Mouse (Mus musculus): ENCODE measurements around the gene Ccdc134.

The Ccdc134 gene

DNA sequence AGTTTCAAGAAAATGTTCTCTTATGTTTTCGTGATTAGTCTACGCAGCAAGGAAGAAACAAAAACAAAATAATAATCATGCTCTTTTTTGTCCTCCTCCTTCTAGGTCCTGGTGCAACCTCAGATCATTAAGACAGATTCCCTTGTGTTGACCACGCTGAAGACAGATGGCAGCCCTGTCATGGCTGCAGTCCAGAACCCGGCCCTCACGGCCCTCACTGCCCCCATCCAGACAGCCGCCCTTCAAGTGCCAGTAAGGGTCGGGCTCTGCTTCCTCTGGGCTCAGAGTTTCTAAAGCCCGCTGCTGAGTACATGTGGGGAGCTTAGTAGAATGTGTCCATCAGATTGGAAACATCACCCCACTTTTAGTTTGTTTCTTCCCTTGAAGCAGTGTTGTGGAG is 44.9 kb downstream of the Ccdc134 start:
- peak; percentile 83 to 87 for DNase-seq

DNA sequence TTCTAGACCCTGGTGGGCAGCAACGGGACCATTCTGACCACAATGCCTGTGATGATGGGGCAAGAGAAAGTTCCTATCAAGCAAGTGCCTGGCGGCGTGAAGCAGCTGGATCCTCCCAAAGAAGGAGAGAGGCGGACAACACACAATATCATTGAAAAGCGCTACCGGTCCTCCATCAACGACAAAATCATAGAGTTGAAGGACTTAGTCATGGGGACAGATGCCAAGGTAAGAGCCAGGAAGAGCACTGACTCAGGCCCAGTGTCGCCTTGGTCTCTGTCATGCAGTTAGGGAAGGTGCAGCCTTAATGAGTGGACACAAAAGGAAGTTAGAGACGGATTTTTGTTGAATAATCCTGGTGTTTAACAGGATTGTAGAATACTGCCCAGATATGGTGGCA is 47.4 kb downstream of the Ccdc134 start:
- DNase-seq, result no peak

DNA sequence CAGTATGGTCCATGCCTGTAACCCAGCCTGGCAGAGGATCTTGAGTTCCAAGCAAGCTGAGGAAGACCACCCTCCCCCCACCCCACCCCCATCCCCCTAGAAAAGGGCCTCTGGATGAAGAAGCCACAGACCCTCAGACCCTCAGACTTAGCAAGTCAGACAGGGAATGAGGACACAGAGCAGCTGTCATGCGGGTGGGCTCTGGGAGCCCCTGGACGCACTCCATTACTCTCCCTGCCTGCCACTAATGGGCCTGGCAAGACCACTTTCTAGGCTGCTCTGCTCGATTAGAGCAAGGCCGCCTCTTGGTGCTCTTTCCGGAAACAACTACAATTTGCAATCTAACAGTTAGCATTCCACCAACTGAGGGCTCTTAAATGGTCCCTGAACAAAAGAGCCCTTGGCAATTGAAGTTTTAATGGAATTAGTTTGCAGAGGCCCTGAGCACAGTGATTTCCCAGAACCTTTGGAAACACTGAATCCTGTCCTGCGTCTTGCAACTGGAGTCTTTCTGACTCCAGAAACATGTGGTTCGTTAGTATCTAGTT is 50.1 kb downstream of the Ccdc134 start:
- no peak for DNase-seq

DNA sequence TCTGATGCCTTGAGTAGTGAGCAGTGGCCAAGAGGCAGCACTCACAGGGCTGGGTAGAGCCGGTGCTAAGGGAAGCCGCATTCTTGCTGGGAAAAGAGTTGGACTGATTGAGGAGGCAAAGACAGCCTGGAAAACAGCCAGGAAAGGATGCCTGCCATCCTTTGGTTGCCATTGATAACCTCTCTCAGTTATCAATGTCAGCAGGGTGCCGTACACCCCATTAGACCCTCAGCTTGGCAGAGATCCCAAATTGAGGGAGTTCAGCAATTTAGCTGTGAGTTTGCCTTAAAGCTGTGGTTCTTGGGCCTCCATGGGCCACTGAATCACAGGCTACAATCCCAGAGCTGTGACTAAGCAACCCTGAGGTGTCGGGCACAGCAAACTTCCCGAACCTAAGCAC is 53.4 kb downstream of the Ccdc134 start:
- DNase-seq, result no peak

DNA sequence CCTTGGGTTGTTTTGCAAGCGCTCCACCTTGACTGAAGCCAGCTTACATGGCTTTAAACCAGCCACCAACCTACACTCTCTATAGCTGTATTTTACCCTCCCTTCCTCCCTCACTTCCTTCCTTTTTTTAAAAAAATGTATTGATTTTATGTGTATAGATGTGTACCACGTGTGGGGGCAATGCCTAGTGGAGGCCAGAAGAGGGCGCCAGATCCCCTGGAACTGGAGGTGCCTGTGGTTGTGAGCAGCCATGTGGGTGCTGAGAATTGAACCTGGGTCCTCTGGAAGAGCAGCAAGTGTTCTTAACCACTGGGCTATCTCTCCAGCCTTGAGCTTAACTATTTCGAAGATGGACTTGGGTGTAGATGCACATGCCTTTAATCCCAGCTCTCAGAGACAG is 54.6 kb downstream of the Ccdc134 start:
- no peak for DNase-seq

DNA sequence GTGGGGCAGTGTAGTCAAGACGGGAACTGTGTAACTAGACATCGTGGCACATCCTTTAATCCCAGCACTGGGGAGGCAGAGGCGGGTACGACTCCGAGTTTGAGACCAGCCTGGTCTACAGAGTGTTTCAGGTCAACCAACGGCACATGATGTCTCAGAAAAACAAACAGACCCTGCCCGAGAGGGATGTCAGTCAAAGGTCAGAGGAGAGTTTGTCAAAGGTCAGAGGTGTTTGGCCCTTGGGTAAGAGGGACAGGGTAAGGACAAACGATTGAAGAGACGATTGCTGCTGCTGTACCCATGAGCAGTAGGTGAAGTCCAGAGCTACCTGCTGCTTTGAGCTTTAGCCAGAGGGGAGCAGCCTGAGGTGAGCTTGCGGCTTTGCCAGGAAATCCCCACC is 55.9 kb downstream of the Ccdc134 start:
- DNase-seq, result no peak

GRCm38 (mm10) chr15:82184183-82184582 is 56.5 kb downstream of the Ccdc134 start:
- no peak for DNase-seq

GRCm38 (mm10) chr15:82184656-82185055 is 56.9 kb downstream of the Ccdc134 start:
- DNase-seq, result no peak

DNA sequence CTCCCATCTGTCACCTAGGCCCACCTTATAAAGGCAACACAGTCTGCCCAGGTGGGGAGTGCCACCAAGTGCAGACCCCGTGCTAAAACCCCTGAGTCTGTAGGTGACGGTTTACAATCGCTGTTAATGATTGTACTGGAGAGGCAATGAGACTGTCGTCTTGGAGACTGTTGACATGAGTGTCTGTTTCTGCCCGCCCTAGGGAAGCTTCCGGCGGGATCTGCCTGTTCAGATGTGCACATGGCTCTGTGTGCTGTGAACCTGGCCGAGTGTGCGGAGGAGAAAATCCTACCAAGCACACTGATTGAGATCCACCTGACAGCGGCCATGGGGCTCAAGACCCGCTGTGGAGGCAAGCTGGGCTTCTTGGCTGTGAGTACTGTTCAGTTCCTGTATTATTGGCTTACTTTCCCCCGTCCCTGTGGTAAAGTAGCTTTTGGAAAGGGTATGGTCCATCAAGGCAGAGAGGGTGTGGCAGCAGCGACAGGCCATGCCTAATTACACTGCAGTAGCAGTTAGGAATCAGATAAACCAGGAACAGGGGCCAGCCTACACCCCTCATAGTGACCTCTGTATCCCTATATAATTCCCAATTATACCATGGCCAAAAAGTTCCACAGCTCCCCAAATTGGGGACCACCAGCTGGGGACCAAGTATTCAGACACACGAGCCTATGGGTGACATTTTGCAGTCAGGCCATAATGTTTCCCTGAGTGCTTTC is 57.5 kb downstream of the Ccdc134 start:
- no peak for DNase-seq

DNA sequence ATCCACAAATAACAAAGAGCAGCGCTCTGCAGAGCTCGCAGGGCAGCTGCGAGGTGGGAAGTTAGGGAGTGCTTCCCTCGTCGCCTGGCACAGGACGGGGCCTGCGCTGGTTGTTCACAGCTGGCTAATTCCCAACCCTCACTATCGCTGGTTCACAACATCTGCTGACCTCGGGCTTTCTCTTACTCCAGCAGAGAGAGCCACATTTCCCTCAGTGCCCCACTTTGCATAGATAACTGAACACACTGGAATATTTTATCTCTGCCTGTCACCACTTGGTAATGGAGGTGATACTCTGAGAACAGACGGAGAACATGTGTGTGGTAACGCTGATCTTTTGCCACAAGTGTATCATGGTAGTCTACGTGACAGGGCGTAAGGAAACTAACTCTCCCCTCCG is 58.4 kb downstream of the Ccdc134 start:
- no peak for DNase-seq

GRCm38 (mm10) chr15:82186931-82187330 is 59.2 kb downstream of the Ccdc134 start:
- DNase-seq, result no peak

DNA sequence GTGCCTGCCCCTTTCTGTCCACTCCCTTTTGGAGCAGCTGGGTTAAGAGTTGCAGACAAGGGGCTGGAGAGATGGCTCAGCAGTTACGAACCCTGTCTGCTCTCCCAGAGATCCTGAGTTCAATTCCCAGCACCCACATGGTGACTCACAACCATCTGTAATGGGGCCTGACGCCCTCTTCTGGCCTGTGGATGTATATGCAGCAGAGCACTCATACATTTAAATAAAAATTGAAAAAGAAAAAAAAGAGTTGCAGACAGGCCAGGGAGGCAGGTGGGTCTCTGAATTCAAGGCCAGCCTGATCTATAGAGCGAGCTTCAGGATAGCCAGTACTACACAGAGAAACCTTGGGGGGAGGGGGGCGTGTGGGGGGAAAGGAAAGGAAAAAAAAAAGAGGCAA is 59.7 kb downstream of the Ccdc134 start:
- no peak for DNase-seq

- no peak for DNase-seq
Measured at GRCm38 (mm10) chr15:82187924-82188323, 60.2 kb downstream of the Ccdc134 start.

DNA sequence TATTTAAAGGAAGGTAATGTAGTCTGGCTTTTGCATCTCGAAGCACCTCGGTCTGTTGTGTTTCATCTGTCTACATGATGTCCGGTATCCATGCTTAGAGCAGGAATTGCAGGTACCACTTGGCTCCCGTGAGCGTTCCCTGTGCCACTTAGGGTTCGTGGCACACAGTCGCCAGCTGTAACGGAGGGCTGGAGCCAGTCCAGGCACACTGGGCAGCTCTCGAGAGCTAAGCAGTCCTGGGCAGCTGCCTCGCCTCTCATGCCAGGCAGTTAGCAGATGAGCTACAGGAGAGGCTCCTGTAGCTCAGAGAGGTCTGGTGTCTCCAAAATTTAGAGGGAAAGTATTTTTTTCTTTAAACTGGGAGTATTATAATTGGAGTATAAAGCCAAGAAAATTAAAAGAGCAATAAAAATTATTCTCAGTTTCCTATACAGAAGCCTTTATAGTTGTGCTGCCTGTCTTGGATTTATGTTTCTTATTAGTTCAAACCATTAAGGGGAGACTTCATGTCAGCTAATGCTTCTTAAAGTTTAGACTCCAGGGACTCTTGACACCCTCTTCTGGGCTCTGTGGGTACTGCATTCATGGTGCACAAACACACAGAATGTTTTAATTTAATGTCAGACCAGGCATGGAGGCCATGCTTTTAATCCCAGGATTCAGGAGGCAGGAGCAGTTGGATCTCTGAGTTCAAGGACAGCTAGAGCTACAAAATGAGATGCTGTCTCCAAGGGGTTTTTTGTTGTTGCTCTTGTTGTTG is 60.9 kb downstream of the Ccdc134 start:
- DNase-seq, result peak in 1 of 2 experiments; percentile 64
